Mouse (Mus musculus) retina, postnatal 7 days (tissue): ENCODE measurements around the gene Nr4a1.

Source experiments
- DNase-seq: peaks from one replicate; pipeline ENCODE4 v3.0.0-alpha.2; 2012; ENCODE audit warnings: low read depth, low spot score

Gene Nr4a1

DNA sequence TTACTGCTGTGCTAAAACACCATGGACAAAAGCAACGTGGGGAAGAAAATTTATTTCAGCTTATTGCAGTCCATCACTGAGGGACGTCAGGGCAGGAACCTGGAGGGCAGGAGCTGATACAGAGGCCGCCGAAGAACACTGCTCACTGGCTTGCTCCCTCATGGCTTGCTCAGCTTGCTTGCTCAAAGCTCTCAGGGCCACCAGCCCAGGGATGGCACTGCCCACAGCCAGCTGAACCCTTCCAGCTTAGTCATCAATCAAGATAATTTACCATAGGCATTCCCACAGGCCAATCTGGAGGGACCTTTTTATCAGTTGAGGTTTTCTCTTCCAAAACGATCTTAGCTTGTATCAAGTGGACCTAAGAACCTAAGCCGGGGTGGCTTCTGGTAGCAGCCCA lies 57.9 kb downstream of the Nr4a1 start:
- no peak for DNase-seq

DNA sequence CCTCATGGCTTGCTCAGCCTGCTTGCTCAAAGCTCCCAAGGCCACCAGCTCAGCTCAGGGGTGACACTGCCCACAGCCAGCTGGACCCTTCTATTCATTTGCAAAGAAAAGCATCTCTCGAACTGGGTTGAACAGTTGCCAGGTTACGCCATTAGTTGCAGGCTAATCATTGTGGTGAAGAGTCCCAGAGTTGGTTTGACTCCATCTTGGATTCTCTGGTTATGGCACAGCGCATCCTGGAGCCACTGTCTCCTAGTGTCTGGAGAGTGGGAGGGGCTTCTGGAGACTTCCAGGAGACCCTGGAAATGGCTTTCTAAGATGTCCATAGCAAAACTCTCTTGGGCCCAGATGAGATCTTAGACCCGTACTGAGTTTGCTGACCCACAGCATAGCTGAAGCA lies 61.3 kb downstream of the Nr4a1 start:
- no peak for DNase-seq

DNA sequence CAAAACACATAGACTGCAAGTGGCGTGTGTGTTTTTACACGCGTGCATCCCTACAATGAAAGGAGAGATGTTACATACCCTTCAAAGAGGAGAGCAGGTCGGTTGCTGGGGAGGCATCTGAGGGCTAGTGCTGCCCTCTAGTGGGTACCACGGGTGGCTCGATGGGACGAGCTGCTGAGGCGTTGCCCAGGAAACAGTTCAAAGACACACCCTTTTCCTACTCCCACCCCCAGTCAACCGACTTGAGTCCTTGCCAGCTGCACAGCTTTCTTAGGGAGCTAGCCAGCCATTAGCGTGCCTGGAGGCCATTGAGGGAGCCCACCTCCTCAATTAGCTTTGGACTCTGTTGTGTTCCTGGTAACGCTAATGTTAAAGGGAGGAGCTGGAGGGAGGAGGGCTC lies 61.8 kb downstream of the Nr4a1 start:
- peak; percentile 64 for DNase-seq

DNA sequence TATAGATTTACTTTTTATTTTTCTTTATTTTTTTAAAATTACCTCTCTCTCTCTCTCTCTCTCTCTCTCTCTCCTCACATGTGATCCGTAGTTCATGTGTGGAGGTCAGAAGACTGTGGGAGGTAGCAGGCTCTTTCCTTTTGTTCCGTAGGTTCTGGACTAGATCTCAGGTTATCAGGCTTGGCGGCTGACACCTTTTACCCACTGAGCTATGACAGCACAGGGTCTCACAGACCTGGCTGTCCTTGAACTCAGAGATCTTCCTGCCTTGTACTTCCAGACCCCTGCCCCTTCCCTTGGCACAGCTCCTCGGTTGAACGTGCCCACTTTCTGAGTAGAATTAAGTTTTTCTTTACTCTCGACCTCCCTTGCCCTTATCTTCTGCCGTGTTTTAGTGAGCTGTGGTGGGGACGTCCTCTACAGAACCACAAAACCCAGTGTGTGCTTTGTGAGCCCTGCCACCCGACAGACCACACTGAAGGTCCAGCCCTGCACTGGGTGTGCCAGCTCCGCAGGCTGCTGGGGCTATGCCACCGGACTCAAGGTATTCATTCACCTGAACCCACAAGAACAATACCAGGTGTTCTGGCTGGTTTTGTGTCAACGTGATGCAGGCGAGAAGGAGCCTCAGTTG lies 62.3 kb downstream of the Nr4a1 start:
- DNase-seq = no peak

DNA sequence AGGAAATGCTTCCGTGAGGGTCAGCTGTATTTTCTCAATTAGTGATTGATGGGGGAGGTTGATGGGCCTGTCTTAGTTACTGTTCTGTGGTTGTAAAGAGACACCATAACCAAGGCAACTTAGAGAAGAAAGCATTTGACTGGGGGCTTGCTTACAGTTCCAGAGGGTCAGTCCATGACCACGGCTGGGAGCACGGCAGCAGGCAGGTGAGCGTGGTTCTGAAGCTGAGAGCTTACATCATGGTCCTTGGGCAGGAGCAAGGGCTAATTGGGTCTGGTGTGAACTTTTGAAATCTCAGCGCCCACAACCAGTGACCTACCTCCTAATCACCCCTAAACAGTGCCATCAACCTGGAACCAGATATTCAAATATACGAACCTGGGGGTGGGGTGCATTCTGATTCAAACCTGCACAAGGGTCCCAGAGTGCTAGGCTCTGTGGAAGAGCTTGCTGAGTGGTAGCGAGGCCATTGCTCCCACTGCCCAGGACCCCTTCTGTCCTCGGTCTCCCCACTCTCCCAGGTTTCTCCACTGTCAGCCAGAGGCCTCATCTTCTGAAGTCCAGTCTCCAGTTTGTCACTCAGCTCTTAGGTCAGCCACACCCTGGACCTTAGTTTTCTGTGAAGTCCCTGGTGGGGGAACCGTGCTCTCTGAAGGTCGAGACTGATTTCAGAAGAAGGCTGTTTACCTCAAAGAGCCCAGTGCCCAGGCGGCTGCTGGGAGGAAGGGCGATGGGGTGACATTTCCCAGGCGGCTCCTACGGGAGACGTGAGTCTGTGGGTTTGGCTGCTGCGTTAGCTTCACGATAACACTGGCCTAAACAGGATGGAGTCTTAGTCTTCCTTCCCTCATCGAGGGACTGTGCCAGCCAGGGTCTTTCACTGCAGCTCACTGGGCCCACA lies 63.1 kb downstream of the Nr4a1 start:
- DNase-seq = no peak

DNA sequence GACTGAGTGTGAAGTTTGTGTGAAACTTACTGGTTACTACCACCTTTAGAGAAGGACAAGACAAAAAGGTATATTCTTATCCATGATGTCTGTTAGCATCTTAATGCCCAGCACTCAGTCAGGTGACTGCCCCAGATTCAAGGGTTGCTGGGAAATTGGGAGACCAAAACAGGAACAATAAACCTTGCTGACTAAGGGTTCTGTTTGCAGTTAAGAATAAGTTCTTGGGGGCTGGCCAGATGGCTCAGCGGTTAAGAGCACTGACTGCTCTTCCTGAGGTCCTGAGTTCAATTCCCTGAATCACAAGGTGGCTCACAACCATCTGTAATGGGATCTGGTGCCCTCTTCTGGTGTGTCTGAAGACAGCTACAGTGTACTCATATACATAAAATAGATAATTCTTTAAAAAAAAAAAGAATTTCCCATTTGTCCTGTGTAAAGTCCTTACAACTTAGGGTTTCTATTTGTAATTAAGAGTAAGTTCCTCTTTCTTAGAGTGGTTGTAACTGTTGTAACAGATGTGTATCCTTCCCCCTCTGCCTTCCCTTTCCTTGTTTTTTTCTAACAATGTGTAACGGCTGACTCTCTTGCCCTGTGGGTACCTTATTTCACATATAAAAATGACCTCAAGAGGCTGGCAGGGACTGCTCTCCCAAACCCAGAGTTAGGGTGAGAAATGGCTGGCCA lies 63.9 kb downstream of the Nr4a1 start:
- DNase-seq = no peak

DNA sequence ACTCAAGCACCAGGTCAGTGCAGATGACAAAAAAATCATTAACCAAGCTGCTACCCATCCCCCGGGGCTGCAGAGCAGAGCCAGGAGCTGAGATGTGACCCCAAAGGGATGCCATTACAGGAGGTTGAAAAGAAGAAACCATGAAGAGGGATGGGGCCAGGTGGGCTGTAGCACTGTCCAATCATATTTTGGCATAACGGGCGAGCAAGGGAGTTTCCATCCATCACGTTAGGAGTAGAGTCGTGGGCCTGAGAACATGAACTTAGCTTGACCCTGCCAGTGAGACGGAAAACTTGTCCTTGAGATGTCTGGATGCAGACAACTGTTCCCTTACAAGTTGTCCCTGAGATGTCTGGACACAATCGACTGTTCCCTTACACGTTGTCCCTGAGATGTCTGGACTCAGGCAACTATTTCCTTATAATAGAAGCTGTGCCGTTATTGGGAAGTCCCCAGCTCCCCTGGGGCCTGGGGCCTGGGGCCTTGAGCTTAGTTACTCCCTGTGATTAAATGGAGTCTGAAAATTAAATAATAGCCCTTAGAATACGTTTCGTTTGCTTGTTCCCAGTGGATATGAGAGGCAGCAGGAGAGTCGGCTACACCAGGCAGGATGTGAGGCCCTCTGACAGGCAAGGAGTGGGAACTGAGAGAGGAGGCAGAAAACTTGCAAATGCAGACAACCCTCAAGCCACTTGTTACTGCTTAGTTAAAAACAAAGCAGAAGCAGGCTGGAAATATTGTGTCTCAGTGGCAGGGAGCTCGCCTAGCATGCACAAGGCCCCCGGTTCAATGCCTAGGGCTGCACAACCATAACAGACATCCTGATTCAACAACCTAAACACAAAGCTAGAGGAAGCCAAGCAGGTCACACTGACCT lies 65.1 kb downstream of the Nr4a1 start:
- DNase-seq = no peak

DNA sequence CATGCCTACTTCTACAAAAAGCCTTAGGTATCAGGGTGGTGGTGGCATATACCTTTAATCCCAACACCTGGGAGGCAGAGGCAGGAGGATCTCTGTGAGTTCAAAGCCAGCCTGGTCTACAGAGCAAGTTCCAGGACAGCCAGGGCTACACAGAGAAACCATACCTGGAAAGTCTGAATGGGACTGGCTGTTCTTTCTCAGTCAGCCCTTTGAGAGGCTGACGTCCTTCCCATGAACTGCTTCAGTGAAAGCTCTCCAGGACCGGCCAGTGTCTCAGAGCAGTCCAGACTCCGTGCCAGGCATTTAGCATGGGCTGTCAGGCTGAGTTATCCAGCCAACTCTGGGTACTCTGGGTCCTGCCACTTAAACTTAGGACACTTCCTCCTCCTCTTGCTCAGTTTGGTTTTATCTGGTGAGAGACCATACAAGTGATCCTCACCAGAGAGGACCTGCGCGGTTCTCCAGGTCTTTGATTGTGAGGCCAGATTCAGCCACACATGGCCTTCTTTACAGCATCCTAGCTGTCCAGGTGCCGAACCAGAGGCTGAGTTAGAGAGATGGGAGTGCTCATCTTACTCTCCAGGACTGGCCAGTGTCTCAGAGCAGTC lies 66.0 kb downstream of the Nr4a1 start:
- DNase-seq = no peak

DNA sequence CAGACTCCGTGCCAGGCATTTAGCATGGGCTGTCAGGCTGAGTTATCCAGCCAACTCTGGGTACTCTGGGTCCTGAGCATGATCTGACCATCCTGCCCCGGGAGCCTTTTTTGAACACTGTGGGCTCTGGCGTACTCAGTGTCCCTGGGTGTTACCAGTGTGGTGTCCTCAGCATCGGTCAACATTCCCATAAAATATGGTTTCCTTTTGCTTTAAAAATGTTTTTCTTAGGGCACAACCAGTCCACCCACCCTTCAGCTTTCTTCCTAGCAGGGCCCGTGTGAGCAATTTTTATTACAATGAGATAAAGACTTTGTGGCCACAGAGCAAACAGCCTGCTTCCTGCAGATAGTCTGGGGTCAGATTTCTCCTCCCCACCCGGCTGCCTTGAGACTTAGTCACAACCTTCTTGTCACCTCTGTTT lies 66.6 kb downstream of the Nr4a1 start:
- DNase-seq = no peak

DNA sequence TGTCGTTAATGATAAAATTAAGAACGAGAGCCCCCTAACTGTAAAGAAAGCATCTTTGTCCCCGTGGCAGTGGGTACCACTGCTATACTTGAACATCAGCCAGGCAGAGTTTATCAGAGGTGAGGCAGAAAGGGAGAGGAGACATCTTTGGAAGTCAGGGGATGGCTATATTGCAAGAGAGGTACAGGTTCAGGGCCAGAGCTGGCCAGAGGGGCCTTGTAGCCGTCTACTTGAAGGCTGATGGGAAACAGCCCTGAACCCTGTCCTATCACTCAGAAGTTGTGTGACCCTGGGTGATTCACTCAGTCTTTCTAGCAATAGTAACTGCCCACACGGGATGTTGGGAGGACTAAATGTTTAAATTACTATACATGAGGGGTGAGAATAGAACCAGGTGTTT lies 67.1 kb downstream of the Nr4a1 start:
- no peak for DNase-seq

DNA sequence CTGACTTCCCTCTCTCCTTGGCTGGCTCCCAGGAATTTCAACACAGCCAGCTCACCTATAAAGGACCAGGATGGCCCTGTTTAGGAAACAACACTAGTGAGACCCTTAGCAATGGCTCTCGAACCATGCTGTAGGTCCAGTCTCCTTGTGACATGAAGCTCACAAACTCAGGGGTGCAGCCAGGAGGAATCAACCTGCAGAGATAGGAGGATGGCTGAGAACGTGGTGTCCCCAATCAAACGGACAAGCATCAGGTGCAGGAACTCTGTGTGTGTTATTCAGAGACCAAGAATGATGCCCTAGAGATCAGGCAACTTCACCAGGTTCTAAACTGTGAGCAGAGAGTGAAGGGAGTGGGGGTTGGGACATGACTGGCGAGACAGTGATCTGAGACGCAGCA lies 68.0 kb downstream of the Nr4a1 start:
- DNase-seq = no peak

DNA sequence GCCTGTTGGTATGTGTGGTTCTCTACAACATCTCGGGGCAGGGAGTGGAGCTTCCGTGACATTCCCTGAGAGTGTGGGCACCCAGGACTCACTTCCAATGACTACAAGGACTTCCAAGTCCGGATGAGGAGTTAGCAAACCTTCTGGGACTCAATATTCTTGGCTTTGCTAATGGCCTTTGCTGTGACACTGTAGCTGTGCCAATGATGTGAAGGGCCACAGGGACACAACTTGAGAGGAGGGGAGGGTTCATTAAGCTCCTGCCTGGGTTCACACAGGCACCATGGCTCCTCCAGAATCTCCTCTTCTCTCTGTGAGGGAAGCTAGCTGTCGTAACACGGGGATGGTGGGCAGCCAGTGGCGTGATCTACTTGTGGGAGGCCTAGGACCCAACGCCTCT lies 68.6 kb downstream of the Nr4a1 start:
- no peak for DNase-seq

DNA sequence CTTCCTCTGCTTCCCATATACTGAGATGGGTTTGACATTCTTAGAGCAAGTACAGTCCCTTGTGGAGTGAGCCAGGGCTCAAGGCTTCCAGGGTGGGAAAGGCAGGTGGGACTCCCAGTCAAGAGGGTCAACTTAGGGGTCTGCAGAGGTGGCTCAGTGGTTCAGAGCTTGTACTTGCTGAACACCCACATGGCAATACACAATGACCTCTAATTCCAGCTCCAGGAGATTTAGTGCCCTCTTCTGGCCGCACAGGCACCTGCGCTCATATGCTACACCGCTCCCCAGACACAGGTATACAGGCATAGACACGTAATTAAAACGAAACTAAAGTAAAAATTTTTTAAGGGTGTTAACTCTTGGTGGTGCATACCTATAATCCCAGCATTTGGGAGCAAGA lies 69.4 kb downstream of the Nr4a1 start:
- DNase-seq = no peak
